ENCODE assay signal across 8 mouse cellular contexts in genomic region chr10:82689681-82690211, GRCm38 (mm10). TPM values are rescaled to one million over a fixed set of nuclear protein-coding genes. Genes with fewer than 3 reads are reported as not detected.
DNase-seq lines count a peak whose midpoint lies in the region; ATAC-seq and TF ChIP-seq lines count a peak whose summit lies in the region.
"Had no signal": no experiment of that assay in that cellular context is flagged by ENCODE, and none has a peak within 500 bp of the region (broad histone marks: within the 10 kb centered on the region; RNA-seq: fewer than 3 reads in every experiment).

No protein-coding gene starts in this region.

- ATAC-seq in embryonic facial prominence, embryonic 12.5 days (ENCODE audit: insufficient number of reproducible peaks, insufficient read depth, low FRiP score, low TSS enrichment) = no peak
- ATAC-seq in erythroblast, adult 5-6 weeks (replicated peaks; ENCODE audit: low FRiP score, poor library complexity, severe bottlenecking) = no peak

- no peak for DNase-seq in left cerebral cortex, adult 2 months (ENCODE audit: extremely low spot score in 1 of 2, low spot score in 2 of 2)
- no peak for DNase-seq in left cerebral cortex, adult 11 months (ENCODE audit: low spot score)
- peak; percentile 8 for DNase-seq in heart, postnatal 25 days (ENCODE audit: low spot score)
- DNase-seq in kidney, adult 8-10 months = no peak

- no peaks in the 10 kb centered on the region for H3K36me3 ChIP-seq in embryonic facial prominence, embryonic 12.5 days
- H3K36me3 ChIP-seq in small intestine, adult 2 months (ENCODE audit: control insufficient read depth, insufficient read depth, low read length) = no peaks in the 10 kb centered on the region
- H3K36me3 ChIP-seq: neural tube, embryonic 13.5 days had no signal

- 48% methylated on average over 7 of the region's 7 CpGs for WGBS in embryonic facial prominence, embryonic 12.5 days
- whole genome bisulfite sequencing in small intestine, adult 2 months = 62% methylated on average over 7 of the region's 7 CpGs

- TF ChIP-seq POLR2A in small intestine, adult 2 months (IDR thresholded peaks at IDR 0.05; ENCODE audit: low read depth, low read length) = no peak

- no peak for TF ChIP-seq CTCF in left cerebral cortex, adult 2 months (IDR thresholded peaks at IDR 0.05)
- TF ChIP-seq CTCF in small intestine, adult 2 months (IDR thresholded peaks at IDR 0.05; ENCODE audit: extremely low read depth, insufficient read length, insufficient replicate concordance, low read depth, low read length) = no peak

- no peaks in the 10 kb centered on the region for H3K9me3 ChIP-seq in embryonic facial prominence, embryonic 12.5 days
- H3K9me3 ChIP-seq: neural tube, embryonic 13.5 days had no signal

- H3K4me1 ChIP-seq in embryonic facial prominence, embryonic 12.5 days = peaks cover 14% of the 10 kb centered on the region
- H3K4me1 ChIP-seq in small intestine, adult 2 months (ENCODE audit: control insufficient read depth, insufficient read depth, insufficient read length, low read length) = peaks cover 6% of the 10 kb centered on the region; the same call in 1 of the 2 replicates

- H3K9ac ChIP-seq in embryonic facial prominence, embryonic 12.5 days = no peak overlapping the region

- peak overlapping the region; percentile 48 for H3K4me3 ChIP-seq in left cerebral cortex, adult 2 months
- H3K4me3 ChIP-seq in embryonic facial prominence, embryonic 12.5 days = peak overlapping the region; percentile 25
- no peak overlapping the region for H3K4me3 ChIP-seq in small intestine, adult 2 months (ENCODE audit: low read depth, low read length)

- intact Hi-C loops in left cerebral cortex, adult 2 months (cut with DNase I) = loop anchor here (1.0 to 5.0 kb wide), 2 partner anchors 8 to 57 kb away; no protein-coding TSS in a partner anchor
- intact Hi-C loops in heart, postnatal 25 days (cut with DNase I) = no loop called here

- H3K4me2 ChIP-seq in embryonic facial prominence, embryonic 12.5 days (replicated peaks) = peak overlapping the region; percentile 47

- no peaks in the 10 kb centered on the region for H3K27me3 ChIP-seq in embryonic facial prominence, embryonic 12.5 days
- H3K27me3 ChIP-seq in small intestine, adult 2 months (ENCODE audit: control insufficient read depth, insufficient read depth, low read length) = no peaks in the 10 kb centered on the region; the same call in 1 of the 2 replicates
- H3K27me3 ChIP-seq: neural tube, embryonic 13.5 days had no signal

- peak overlapping the region; percentile 81 for H3K27ac ChIP-seq in left cerebral cortex, adult 2 months
- H3K27ac ChIP-seq in embryonic facial prominence, embryonic 12.5 days = peak overlapping the region; percentile 94
- peak overlapping the region; percentile 22; the same call in 1 of the 2 replicates for H3K27ac ChIP-seq in small intestine, adult 2 months (ENCODE audit: insufficient read depth, low read depth, low read length)
- H3K27ac ChIP-seq: neural tube, embryonic 13.5 days had no signal

RNA-seq across cellular contexts. Expression of gene Glt8d2, which starts 0.7 kb away (rescaled TPM):
- 10 to 100 TPM; 22.4 to 26.6 TPM for total RNA-seq in left cerebral cortex, adult 2 months (2021)
- 12.2 and 13.4 TPM in 2 replicates for polyA plus RNA-seq in embryonic facial prominence, embryonic 12.5 days (2016; fragmentation: Nextera tagmentation; extraction: Ambion mirVana)
- total RNA-seq in heart, postnatal 25 days (2021) = 1 to 10 TPM; 3.4 to 3.6 TPM
- polyA plus RNA-seq in small intestine, adult 2 months (2012; rRNA removed) = 0.15 and 0.56 TPM in 2 replicates
- not detected in 2 replicates for total RNA-seq in erythroblast, adult 5-6 weeks (2015; ENCODE audit: low replicate concordance)
- total RNA-seq in erythroblast, adult 5-6 weeks (2017; ENCODE audit: low replicate concordance) = 0.98 TPM in 1 of 2 replicates, not detected in the other

RNA-seq across cellular contexts. Expression of gene Hcfc2, which starts 6.2 kb away (rescaled TPM):
- 10 to 100 TPM; 45.1 to 47.4 TPM for total RNA-seq in left cerebral cortex, adult 2 months (2021)
- 45.6 and 49.0 TPM in 2 replicates for polyA plus RNA-seq in embryonic facial prominence, embryonic 12.5 days (2016; fragmentation: Nextera tagmentation; extraction: Ambion mirVana)
- 10 to 100 TPM; 31.3 to 31.6 TPM for total RNA-seq in heart, postnatal 25 days (2021)
- 3.1 and 5.0 TPM in 2 replicates for polyA plus RNA-seq in small intestine, adult 2 months (2012; rRNA removed)
- 4.2 and 7.9 TPM in 2 replicates for total RNA-seq in erythroblast, adult 5-6 weeks (2015; ENCODE audit: low replicate concordance)
- 7.0 and 9.9 TPM in 2 replicates for total RNA-seq in erythroblast, adult 5-6 weeks (2017; ENCODE audit: low replicate concordance)

Comparison
In these comparisons a context has a peak if more than half of its experiments do, and no peak if none do; other contexts are left out.
1. H3K27ac ChIP-seq: peak in every context shown above with its lines; median percentile 94 in embryonic facial prominence, embryonic 12.5 days; 81 in left cerebral cortex, adult 2 months; 22 in small intestine, adult 2 months.
2. RNA of gene Glt8d2, which starts 0.7 kb away (total RNA-seq): 22.4 to 26.6 TPM in left cerebral cortex, adult 2 months; 3.4 to 3.6 TPM in heart, postnatal 25 days and 0.98 TPM in erythroblast, adult 5-6 weeks; every median in the first group is over 4 times any median in the second.